Mouse (Mus musculus) CD8-positive naive resting alpha-beta T cell, adult 2 months (primary cell): ENCODE data around the gene Stk32c.

Experiments
- DNase-seq, 2 experiments: peaks; one replicate each; pipeline ENCODE4 v3.0.0; 2022; ENCODE audit warnings: low read depth in 2 of 2, low spot score in 2 of 2

The Stk32c gene

DNA sequence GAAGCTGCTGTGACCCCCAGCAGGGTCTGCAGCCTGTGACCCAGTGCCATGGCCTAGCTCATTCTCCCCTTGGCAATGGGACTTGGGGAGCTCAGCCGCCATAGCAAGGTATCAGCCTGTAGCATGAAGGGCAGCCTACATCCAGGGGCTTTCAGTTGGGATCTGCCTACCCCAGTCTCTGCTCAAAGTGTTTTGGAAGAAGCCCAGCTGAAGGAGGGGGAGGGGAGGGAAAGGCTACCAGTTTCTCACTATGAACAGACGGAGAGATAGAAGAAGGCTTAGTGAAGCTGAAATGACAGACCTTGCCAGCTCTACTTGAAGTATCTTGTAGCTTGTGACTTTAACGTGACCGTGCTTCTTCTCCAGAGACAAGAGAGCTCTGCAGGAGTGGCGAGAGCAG, 16.7 kb upstream of the Stk32c start:
- DNase-seq = no peak

DNA sequence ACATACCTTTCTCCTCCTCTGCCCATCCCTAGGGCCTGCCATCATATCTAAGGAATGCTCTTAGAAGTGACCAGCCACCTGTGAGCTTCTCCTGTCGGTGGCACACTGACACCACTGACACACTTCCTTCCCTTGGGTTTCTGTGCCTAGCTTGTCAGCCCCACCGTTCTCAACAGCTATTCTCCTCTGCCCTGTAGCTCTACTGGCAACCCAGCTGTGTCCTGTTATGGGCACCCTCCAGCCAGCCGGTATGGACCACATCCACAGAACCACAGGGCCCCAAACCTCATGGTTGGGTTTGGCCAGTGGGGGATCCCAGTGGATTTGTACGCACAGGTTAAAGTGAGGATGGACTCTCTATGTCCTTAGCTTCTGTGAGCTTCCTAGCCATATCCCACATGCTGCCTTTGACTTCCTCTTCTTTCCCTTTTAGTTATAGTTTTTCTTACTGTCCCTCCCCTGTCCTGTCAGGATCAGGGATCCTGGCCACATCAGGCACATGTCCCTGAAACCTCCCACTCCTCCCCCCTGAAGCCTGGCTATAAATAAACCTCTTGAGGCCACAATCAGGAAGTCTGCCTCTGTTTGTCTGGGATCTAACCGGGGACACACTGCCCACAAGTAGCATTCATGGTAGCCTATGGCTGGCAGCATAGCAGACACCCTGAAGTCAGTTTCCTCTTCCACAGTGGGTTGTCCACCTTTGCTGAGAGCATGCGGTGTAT, 15.5 kb upstream of the Stk32c start:
- no peak for DNase-seq

DNA sequence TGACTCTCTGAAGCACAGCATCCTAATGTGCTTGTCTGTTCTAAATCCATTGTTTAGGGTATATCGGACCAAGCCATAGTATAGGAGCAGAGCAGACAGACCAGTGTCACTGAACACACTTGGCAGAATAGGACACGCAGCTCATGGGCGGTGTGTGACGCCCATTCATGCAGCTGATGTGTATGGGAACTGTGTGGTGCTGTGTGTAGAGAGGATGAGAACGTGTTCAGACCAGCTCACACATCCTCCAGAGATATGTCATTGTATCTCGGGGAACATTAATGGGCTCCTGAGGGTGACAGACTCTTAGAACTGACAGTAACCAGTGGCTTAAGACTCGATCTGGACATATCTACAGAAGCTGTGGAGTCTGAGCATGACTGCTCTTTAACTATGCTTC, 13.3 kb upstream of the Stk32c start:
- no peak for DNase-seq

DNA sequence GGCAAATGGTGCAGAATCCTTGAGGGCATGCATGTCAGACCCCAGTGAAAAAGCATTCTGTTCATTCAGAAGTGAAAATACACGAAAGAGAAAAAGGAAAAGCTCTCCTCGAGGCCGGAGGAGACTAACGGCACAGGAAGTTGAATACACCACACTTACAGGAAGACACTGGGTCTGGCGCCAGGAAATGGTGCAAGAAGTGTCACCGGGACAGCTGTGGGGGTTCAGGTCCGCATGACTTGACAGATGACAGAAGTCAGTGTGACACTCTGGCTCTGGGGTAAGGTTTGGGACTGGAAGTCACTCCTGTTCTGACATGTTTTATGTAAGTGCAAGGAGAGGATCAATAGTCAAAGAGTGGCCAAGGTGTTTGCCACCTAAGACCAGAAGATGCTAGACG, 11.6 kb upstream of the Stk32c start:
- DNase-seq = peak in 1 of 2 experiments; percentile 30

DNA sequence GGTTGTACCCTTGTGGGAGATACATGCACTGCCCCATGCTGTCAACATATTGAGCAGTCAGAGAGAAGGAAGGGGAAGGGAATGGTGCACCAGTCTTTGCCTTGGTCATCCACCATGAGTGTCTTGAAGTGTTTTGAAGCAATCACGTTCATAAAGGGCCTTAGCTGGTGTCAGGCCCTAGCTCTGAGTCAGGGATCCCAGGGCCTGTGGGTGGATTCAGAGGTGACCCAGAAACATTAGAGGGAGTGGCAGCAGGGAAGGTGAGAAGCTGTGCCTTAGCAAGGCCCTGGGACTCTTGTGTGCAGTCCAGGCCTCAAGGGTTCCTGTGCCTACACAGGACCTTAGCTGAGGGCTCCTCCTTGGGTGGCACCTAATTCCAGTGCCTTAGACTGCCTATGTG, 11.0 kb upstream of the Stk32c start:
- no peak for DNase-seq

DNA sequence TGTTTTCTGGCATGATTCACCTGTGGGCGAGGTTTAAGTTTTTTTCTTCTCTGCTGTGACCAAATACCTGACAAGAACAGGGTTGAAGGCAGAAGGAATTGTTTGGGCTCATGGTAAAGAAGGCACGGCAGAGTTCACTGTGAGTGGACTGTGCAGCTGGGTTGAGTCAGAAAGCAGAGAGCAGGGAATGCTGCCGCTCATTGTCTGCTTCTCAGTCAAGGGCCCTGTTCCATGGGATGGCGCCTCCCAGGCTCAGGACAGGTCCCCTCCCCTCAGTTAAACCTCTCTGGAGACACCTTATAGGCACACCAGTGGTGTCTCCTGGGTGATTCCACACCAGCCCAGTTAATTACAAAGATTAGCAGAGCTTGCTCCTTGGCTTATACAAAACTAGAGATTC, 9.2 kb upstream of the Stk32c start:
- no peak for DNase-seq

DNA sequence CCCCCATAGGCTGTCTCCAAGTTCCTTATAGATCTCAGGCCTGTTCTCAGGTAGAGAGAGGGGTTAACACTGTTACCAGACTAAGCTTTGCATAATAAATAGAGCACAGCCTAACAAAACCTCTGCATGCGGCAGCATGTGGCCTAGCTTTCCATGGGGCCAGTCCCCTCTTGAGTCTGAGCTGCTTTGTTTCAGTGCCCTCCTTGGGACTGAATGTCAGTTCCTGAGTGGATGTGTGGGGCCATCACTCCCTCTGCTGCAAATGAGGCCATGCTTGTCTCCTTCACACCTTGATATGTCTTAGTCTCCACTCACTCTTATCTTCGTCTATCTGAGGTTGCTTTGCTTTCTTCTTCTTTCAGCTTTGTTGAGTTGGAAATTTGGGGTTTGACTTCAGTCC, 8.7 kb upstream of the Stk32c start:
- DNase-seq = no peak

DNA sequence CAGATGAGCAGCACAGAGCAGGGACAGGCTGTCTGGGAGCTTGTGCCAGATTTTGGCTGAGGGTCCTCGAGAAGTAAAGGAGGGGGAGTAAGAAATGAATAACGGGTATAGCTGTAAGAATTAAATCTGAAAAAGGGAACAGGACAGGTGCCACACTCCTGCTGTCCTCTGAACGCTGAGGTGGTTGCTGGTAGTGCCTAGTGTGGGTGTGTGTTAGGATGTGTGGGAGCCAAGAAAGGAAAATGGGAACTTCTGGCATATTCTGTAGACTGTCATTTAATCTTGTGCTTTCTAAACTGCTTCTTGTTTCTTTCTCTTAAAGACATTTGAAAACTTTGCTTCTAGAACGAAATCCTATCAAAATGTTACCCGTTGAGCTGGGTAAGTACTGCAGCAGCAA, 8.0 kb upstream of the Stk32c start:
- no peak for DNase-seq

DNA sequence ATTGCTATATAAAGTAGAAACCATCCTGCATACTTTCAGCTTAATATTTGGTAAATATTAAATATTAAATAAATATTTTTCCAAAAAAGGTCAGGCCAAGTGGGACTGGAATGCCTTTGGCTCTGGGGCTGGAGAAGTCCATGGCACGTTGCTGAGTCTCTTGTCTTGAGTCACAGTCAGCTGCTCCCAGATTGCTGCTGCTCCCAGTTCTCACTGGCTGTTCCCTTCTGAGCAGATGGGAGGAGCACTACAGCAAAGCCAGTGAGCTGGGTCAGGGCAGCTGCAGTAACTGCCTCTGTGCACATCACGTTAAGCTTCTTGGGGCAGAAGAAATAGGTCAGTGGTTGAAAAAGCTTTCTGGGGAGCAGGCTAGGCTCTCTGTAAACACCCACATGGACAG, 7.2 kb upstream of the Stk32c start:
- no peak for DNase-seq

DNA sequence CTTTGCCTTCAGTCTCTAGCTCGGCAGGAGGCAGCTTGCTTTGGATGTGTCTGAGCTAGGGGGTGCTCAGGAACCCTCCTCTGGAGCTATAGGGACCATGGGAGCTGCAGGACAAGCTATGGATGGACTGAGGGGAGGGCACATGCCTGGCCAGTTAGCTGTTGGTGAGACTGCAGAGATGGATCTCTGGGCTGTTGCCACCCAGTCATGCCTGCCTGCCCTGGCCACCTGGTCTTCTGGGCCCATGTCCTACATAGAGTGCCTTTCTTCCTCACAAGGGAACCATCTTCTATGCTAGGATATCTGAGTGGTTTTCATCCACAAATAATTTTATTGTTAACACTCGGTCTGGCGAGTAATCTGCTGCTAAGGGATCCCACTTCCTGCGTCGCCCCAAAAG, 6.4 kb upstream of the Stk32c start:
- no peak for DNase-seq

DNA sequence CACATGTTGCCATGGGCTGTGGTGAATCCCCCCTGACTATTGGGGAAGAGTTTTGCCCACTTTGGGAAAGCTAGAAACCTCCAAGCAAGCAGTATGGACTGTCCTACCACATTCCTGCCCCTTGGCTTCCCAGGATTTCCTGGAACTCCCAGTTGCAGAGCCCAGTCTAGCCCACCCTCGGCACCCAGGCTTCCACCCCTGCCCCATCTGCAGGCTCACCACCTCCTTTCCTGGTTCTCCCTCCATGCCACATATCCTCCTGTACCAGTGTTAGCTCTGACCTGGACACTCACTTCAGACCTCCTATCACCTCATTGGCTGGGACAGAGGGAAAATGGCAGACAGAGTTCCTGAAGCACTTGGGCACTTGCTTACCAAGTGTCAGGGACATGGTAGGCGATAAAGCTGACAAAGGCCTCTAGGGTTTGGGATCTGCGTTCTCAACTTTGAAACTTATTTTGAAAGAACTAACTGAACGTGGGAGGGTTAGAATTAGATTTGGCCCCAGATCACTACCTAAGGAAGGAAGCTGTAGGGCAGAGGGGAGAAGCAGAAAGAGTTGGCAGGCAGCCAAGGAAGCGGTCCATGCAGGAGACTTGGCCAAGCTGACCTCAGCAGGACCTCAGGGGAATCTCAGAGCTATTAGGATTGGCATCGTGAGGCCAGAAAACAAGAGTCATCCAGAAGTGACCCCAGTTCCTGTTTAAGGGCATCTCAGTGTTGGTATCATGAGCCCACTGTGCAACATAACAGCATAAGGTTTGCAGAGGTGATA, 5.7 kb upstream of the Stk32c start:
- DNase-seq = no peak

DNA sequence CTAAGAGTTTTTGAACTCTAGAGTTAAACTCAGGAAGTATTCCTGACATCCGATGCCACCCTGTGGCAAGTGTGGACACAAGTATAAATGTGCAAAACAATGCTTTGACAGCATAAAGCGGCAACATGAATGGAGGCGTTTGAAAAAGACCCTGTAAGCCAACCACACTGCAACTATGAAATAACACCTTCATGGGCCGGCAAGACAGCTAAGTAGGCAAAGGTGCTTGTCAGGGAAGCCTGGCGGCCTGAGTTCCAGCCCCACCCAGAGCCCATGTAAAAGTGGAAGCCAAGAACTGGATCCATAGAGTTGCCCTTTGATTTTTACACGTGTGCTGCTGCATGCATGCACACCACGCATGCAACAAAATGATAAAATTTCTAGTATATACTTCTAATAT, 3.9 kb upstream of the Stk32c start:
- no peak for DNase-seq

DNA sequence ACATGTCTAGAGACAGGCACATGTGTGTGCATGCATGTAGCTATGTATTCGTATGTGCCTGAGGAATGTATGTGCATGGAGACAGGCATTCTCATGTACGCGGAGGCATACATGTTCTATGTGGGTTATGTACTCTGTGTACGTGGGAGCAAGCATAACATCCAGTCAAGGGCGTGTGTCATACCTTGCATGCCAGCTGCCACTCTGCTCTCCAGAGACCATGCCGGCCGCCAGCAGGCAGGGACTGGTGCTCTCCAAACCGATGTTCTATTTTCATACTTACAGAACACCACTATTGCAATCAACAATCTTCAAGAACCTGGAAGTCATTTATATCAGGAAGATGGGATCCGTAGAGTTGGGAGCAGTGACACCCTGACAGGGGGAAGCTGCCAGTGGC, 3.4 kb upstream of the Stk32c start:
- no peak for DNase-seq

DNA sequence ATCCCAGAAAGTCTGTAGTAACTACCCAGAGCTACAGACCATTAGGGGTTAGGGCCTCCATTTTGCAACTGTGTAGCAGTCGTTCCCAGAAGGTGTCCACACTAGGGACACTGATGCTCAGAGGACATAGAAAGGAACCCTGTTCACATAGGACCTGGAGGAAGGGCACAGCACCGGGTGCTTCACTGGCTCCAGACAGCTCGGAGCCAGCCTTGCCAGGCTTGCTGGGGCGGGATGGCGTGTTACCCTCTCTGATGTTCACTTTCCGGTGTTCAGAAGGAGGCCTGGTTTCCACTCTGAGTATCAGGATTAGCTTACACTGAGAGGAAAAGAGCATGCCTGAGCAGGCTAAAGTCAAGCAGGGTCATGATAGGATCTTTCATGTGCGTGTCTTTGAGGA, 2.8 kb upstream of the Stk32c start:
- DNase-seq = no peak

DNA sequence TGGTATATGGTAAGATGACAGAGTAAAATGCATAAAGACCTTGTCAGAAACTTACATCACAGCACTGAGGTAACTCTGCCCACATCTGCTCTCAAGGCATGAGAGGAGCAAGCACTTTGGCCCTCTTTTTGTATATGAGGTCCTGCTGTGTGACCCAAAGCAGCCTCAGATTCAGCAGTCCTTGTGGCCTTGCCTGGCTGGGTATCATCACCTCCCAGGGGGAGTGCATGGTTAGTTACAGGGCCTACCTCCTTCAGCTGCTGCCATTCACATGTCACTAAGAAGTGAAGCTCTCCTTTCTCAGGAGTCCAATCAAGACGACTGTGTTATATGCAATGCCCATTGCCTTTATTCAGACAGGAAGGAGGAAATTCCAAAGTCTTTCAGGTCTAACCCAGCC, 2.4 kb upstream of the Stk32c start:
- DNase-seq = no peak

DNA sequence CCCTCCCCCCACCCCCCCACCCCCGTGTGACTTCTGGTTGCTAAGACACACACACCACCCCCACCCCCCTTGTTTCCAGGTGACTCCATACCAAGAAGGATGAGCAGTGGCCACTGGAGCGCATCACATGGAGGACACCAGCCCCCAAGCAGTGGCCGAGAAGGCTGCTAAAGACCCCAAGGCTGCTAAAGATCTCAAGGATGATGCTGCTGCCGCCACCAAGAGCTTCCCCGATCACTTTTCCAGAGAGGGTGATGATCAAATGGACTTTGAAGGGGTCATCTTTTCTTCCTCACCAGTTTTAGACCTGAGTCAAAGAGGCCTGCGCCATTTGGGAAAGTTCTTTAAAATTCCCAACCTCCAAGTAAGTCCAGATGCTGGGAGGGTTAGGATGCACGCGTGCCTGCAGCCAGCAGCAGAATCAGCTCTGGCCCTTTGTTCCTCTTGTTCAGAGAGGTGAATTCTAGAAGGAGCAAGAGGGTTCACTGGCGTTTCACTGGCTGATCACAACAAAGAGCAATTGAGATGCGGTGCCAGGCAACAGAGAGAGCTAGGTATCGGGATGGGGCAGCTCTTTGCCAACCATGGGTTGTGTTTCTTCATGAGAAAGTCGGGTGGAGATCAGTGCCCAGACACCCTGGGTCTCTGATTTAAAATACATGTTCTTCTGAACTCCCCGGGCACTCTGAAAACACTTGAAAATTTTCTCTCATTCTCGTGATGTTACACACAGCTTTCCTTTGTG, 1.7 kb upstream of the Stk32c start:
- no peak for DNase-seq

DNA sequence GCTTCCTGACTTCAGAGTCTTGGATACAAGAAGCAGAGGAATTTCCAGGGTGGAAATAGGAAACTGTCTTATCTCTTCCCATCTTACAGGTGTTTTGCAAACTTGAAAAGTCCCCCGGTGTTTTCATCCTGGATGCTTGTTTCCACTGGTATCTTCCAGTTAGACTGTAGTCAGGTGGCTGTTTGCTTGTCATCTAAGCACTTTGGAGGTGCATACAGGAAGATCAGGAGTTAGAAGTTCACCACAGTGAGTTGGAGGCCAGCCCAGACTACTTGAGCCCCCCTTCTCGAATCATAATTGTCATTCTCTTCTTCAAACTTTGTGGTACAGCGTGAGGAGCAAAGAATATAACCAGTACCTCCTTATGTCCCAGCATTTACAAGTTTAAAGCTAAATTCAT, 1.1 kb upstream of the Stk32c start:
- DNase-seq = no peak

DNA sequence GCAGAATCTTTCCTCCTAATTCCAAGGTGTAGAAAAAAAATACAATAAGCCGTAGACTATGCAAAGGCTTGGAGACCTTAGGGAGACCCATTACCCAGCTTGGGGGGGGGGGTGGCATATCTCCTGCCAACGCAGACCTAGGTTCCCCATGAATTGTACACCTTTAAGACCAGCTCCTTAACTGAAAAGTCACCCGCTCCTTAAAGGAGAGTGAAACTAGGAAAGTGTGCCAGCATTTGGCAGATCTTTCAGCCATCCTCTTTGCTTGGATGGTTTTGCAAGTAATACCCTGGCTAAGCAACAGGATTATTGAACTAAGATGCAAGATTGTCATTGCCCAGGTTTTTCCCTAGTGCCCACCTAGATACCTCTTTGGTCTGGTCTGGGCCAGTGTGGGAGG, 644 bp upstream of the Stk32c start:
- DNase-seq = no peak

DNA sequence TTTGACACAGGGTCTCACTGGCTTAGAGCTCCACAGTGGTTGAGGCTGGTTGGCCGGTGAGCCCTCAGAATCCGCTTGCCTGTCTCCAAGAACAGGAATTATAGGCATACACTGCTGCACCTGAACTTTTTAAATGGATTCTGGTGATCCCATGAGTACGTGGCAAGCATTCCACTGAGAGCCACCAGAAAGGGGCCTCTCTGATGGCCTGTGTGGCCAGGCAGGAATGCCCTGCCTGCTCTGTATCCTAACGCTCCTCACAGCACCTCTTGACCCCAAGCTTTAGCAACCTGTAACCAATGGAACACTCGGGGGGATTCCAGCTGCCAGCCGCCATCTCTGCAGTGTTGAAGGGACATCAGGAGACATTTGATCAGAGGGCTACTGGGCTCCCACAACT, 1.3 kb downstream of the Stk32c start:
- DNase-seq = no peak

DNA sequence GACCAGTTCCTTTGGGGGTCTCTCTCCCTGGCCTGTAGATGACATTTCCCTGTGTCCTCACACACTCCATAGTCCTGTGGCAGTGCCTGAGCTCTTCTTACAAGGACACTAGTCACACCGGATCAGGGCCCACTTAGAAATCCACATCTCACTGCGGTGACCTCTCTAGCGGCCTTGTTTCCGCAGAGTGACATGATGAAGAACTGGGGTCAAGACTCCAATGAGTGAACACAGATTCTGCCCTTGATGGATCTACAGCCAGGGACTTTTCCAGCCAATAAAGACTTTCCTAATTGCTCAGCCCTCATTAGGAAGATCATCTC, 4.4 kb downstream of the Stk32c start:
- no peak for DNase-seq

DNA sequence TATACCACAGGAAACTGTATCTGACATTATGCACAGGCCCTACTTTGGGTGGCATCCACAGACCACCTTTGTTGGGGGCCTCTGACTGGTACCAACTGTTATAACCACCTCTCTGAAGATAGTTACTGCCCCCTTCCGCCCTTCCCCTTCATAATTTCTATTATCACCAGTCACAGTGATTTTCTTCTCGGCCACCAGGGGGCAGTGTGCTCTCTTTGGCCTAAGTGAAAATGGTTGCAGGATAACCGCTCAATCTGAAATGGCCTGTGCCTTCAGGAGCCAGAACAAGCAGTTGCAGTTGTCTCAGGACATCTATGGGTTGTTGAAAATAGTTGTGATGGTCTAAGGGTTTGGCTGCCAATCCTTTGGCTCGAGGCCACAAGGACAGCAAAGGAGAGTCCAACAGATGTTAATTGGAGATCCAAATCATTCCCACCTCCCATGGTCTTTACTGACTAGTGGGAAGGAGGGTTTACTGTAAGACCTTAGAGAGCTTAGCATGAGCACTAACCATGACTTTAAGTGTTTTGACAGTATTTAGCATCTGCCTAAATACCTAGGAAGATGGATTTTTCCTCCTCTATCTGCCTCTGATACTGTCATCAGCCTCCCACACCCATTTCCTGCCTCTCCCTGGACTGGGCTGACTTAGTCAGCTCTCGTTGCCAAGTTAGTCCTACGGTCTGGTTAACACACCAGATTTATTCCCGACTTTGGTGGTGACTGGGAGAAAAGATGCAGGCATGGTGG, 4.9 kb downstream of the Stk32c start:
- DNase-seq = peak; percentile 46 to 49

DNA sequence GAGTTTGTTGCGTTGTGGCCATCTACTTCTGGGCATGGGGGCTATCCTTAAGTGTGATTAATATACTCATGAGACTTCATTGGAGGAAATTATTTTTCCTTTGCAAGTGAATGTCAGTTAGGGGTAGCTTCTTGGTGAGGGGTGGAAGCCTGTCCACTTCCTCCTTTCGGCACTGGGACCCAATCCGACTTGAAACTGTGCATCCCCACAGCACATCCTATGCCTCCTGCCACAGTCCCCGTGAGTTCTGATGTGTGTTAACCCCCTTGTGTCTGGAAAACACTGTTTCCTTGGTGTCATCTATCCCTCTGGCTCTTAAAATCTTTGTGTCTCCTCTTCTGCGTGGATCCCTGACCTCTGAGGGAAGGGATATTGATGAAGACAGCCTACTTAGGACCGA, 11.9 kb downstream of the Stk32c start:
- no peak for DNase-seq
